Mouse (Mus musculus) heart, adult 2 months (tissue): Measurements from ENCODE around the gene Rc3h1.

ENCODE experiments used
- CTCF ChIP-seq: fragments of 200-600 bp; IDR thresholded peaks from 2 replicates; pipeline ENCODE4 v1.8.1; 2022; ENCODE audit warnings: antibody characterized with exemption, mild to moderate bottlenecking, moderate library complexity
- POLR2A ChIP-seq: fragments of 200-500 bp; IDR thresholded peaks from 2 replicates; pipeline ENCODE4 v1.6.1; 2011; ENCODE audit warnings: mild to moderate bottlenecking, low read depth, low read length, control low read depth; ENCODE audit not compliant: insufficient read depth

DNA sequence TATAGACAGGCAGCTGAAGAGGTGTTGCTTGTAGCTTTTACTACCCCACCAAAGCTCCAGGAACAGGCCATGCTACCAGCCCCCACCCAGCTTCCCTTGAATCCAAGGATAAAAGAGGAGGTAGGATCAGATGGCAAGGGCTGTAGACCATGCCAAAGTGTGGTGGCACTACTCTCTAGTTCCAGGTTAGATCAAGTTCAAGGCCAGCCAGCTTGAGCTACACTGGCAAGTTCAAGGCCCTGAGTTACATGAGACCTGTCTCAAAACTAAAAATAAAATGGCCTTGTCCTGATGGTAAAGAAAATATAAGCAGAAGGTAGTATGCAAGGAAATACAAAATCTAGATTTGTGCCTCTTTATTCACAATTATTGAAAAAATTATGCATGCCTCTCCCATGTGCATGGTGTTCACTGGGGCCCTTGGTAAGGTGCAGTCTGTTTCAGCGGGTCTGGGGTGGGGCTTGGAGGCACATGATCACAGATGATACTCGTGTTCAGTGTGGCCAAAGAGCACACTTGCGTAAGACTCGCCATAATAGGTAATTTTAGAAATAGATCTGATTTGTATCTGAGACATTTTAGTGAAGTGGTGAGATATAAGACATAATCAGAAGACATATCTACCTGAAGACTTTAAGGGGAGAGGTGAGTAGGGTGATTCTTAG lies 72.0 kb downstream of the Rc3h1 start, which contains the start of gene Serpinc1:
- TF ChIP-seq CTCF (no peak), POLR2A (no peak)
